Mouse (Mus musculus): ENCODE measurements around the gene Acsl6.

DNA sequence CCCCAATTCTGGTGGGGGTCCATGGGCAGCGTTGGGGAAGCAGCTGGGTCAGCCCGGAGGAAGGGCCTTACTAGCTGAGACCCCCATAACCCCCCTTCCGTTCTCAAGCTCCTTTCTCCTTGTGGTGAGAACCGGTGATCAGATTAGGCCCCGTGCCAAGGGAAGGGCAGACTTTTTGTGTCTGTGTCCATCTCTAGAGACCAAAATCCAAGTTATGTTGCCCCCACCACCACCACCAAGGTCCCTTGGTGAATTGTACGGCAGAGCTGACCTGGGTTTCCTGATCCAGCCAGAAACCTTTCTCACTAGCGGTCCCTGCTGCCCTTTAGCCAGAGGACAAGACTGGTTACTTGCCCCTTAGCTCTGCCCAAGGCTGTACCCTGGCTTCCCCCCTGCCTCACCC lies 874 bp downstream of the Acsl6 start:
- no peak for TF ChIP-seq EP300 (IDR thresholded peaks at IDR 0.05; ENCODE audit: low read depth)
- TF ChIP-seq CTCF (IDR thresholded peaks at IDR 0.05; ENCODE audit: low read depth) = no peak

All from liver, embryonic 14.5 days (tissue).